Mouse (Mus musculus): ENCODE results near the gene Arhgef3. TPM values are rescaled to one million over a fixed set of nuclear protein-coding genes. Genes with fewer than 3 reads are reported as not detected.
A peak's percentile ranks its signal among the peaks of the same experiment; 100 is the strongest.

The Arhgef3 gene
- total and polyA plus RNA-seq, 2 experiments from 2014 or later, result 16.8 to 19.8 TPM

DNA sequence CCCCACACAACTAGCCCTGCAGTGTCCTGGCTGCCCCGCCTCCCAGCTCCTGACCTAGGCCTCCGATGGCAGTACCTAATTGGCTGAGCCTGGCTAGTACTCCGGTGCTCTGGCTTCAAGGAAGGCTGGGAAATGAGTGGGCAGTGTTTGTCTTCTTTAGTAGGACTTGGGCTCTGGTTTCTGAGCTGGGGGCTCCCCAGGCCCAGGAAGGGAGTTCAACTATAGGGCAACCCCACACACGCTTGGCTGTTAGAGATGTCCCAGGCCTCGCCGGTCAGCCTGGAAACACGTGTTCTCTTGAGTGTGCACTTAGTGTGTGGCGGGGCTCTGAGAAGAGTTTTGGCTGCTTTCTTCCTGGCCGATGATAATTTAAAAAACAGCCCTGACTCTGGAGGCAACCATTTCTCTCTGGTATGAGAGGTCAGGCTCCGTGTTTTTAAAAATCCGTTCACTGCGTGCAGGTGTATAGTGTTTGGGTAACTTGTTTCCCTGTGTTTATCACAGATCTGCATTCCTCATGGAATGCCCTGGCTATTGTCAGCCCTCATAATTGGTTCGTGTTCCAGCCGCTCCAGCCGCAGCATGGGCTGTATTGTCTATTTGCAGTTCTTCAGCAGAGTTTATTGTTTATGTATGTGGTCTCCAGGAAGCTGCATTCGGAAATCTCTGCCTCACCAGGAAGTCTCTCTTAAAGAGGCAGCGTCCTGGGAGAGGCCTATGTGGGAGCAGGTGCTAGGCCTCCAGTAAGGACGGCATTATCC is 115.7 kb downstream of the Arhgef3 start:
- ATAC-seq, result peak; percentile 43; the same call in 1 of the 2 replicates
- Histone ChIP-seq H3K4me3 (ENCODE audit: low read length) (no peak overlapping the region), H3K9me3 (ENCODE audit: low read length) (no peaks in the 10 kb centered on the region), H3K9ac (replicated peaks; ENCODE audit: low read length) (no peak overlapping the region), H3K4me2 (ENCODE audit: low read depth, low read length) (no peak overlapping the region), H3K4me1 (ENCODE audit: insufficient read depth, low read length) (no peaks in the 10 kb centered on the region), H3K36me3 (ENCODE audit: insufficient read depth, low read length) (no peaks in the 10 kb centered on the region), H3K27ac (peak overlapping the region; percentile 8), H3K27me3 (ENCODE audit: insufficient read depth, low read length) (no peaks in the 10 kb centered on the region)
- 28% methylated on average over 18 of the region's 18 CpGs for WGBS
- DNase-seq (ENCODE audit: low spot score), result peak; percentile 8
- no peak for TF ChIP-seq CTCF (IDR thresholded peaks at IDR 0.05; ENCODE audit: low read depth)

DNA sequence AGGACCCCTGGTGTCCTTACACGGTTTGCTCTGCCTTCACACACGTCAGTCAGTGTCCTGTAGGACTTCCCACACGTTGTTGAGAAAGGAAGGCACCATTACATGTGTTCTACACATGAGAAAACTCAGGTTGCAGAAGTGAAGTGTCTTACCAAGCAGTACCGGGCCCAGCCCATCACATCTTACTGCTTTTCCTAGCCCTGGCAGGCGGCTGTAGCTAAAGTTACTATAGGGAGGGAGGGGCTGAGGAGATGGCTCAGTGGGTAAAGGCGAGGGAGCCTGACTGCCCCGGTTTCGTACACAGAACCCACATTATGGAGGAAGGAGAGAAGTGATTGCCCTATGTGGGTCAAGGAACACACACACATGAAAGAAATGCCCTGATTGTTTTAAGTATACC is 116.8 kb downstream of the Arhgef3 start:
- no peaks in the 10 kb centered on the region for H3K27me3 ChIP-seq (ENCODE audit: insufficient read depth, low read length)
- H3K4me3 ChIP-seq (ENCODE audit: low read length), result no peak overlapping the region
- no peaks in the 10 kb centered on the region for H3K36me3 ChIP-seq (ENCODE audit: insufficient read depth, low read length)
- TF ChIP-seq CTCF (IDR thresholded peaks at IDR 0.05; ENCODE audit: low read depth), result no peak
- no peak for ATAC-seq
- H3K27ac ChIP-seq, result no peak overlapping the region
- DNase-seq (ENCODE audit: low spot score), result no peak
- no peak overlapping the region for H3K4me2 ChIP-seq (ENCODE audit: low read depth, low read length)
- WGBS, result 82% methylated on average over 8 of the region's 8 CpGs
- H3K9me3 ChIP-seq (ENCODE audit: low read length), result no peaks in the 10 kb centered on the region
- no peak overlapping the region for H3K9ac ChIP-seq (replicated peaks; ENCODE audit: low read length)
- H3K4me1 ChIP-seq (ENCODE audit: insufficient read depth, low read length), result no peaks in the 10 kb centered on the region

DNA sequence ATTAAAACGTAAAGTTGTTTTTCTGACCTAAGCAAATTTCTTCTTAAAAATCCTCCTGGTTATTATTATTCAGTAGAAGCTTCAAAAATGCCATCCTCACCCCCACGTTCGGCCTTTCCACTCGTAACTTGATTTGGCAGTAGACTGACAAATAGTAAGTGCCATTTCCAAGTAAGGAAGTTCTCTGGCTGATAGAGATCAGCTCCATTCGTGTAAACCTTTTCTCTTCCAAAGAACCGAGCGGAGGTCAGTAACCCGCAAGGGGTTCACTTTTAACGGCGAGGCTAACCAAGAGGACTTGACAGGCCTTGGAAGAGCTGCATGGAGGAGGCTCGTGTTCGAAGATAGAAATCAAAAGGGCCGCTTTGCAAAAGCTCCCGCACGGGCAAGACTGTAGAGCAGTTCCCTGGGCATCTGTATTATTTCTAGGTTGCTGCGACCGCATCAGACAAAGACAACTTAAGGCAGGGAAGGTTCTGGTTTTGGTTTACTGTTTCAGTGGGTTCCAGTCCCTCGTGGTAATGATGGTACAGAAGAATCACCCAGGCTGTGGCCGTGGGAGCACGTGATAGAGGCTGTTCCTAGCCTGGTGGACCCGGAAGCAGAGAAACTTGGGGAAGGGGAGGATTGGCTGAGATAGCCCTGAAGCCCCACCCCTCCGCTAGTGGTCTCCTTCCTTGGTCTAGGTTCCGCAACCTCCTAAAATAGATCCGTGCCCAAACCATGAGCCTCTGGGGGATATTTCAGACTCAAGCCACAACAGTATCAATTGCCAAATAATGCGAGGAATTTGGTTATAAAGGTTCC is 117.5 kb downstream of the Arhgef3 start:
- ATAC-seq (no peak), DNase-seq (ENCODE audit: low spot score) (no peak)
- H3K27me3 ChIP-seq (ENCODE audit: insufficient read depth, low read length), result no peaks in the 10 kb centered on the region
- no peaks in the 10 kb centered on the region for H3K9me3 ChIP-seq (ENCODE audit: low read length)
- no peak overlapping the region for H3K4me2 ChIP-seq (ENCODE audit: low read depth, low read length)
- no peaks in the 10 kb centered on the region for H3K4me1 ChIP-seq (ENCODE audit: insufficient read depth, low read length)
- H3K4me3 ChIP-seq (ENCODE audit: low read length), result no peak overlapping the region
- 90% methylated on average over 25 of the region's 25 CpGs for WGBS
- TF ChIP-seq CTCF (IDR thresholded peaks at IDR 0.05; ENCODE audit: low read depth), result no peak
- no peaks in the 10 kb centered on the region for H3K36me3 ChIP-seq (ENCODE audit: insufficient read depth, low read length)
- H3K27ac ChIP-seq, result no peak overlapping the region
- no peak overlapping the region for H3K9ac ChIP-seq (replicated peaks; ENCODE audit: low read length)

DNA sequence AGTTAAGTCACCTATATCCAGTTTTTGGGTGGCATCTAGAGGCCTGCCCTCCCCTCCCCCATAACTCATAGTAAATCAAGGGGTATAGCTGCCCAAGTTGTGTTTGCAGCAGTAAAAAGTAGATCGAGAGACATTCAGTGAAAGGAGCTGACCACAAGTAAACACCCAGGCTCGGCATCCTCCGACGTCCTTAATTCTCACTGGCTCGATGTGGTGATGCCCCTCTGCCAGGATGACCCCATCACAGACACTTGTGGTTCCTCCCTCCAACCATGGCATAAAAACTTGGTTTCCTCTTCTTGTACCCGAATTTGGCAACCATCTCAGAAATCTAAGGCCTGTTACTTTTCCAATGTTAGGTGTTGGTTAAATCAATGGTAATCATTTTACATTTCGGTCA is 118.4 kb downstream of the Arhgef3 start:
- Histone ChIP-seq H3K27me3 (ENCODE audit: insufficient read depth, low read length) (no peaks in the 10 kb centered on the region), H3K4me3 (ENCODE audit: low read length) (no peak overlapping the region), H3K9ac (replicated peaks; ENCODE audit: low read length) (no peak overlapping the region), H3K27ac (no peak overlapping the region), H3K9me3 (ENCODE audit: low read length) (no peaks in the 10 kb centered on the region), H3K4me2 (ENCODE audit: low read depth, low read length) (no peak overlapping the region), H3K4me1 (ENCODE audit: insufficient read depth, low read length) (peaks cover 7% of the 10 kb centered on the region; the same call in 1 of the 2 replicates), H3K36me3 (ENCODE audit: insufficient read depth, low read length) (no peaks in the 10 kb centered on the region)
- WGBS, result 92% methylated on average over 7 of the region's 7 CpGs
- no peak for TF ChIP-seq CTCF (IDR thresholded peaks at IDR 0.05; ENCODE audit: low read depth)
- ATAC-seq, result no peak
- no peak for DNase-seq (ENCODE audit: low spot score)

DNA sequence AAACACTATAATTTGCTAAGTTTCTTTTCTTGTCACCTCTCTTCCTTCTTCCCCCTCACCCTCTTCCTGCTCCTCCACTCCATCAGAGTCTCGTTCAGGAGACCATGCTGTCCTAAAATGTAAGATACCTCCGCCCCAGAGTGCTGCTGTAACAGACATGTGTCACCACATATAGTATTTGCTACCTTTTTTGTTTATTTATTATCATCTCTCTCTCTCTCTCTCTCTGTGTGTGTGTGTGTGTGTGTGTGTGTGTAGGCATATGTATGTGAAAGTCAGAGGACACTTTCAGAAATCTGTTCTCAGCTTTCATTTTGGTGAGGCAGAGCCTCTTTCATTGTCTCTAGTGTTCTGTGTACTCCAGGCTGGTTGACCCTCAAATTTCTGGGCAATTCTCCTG is 119.0 kb downstream of the Arhgef3 start:
- H3K36me3 ChIP-seq (ENCODE audit: insufficient read depth, low read length), result no peaks in the 10 kb centered on the region
- no peak for TF ChIP-seq CTCF (IDR thresholded peaks at IDR 0.05; ENCODE audit: low read depth)
- DNase-seq (ENCODE audit: low spot score) (no peak), ATAC-seq (no peak)
- no peak overlapping the region for H3K4me3 ChIP-seq (ENCODE audit: low read length)
- WGBS, result 89% methylated on average over 2 of the region's 2 CpGs
- no peak overlapping the region for H3K9ac ChIP-seq (replicated peaks; ENCODE audit: low read length)
- no peak overlapping the region for H3K4me2 ChIP-seq (ENCODE audit: low read depth, low read length)
- H3K9me3 ChIP-seq (ENCODE audit: low read length), result no peaks in the 10 kb centered on the region
- no peaks in the 10 kb centered on the region for H3K27me3 ChIP-seq (ENCODE audit: insufficient read depth, low read length)
- peaks cover 7% of the 10 kb centered on the region; the same call in 1 of the 2 replicates for H3K4me1 ChIP-seq (ENCODE audit: insufficient read depth, low read length)
- no peak overlapping the region for H3K27ac ChIP-seq

DNA sequence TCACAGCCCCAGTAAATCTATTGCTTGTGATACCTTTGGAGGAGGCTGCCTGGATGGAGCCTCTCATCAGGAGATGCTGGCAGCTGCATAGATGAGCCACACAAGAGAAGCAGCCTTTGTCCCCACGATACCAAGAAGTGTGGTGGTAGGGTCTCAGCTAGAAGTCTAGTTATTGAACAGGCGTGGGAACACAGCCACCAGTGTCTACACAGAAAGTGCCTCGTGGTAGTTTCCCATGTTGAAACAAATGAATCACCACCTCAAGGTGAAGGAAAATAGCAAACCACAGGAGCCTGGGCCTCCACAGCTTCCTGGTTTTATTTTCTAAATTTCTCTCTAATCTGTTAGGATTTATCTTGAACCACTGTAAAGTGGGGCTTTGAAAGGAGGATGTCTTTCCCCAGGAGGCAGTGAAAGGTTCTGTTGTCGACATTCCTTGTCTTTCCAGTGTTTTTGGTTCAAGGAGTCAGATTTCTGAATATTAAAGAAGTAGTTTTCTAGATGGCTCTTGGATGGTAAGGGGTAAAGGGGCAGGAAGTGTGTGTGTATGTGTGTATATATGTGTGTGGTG is 119.7 kb downstream of the Arhgef3 start:
- no peak overlapping the region for H3K4me2 ChIP-seq (ENCODE audit: low read depth, low read length)

More for the DNA sequence above, 119.7 kb downstream of the Arhgef3 start:
- Histone ChIP-seq H3K27ac (no peak overlapping the region), H3K9me3 (ENCODE audit: low read length) (no peaks in the 10 kb centered on the region), H3K4me3 (ENCODE audit: low read length) (no peak overlapping the region), H3K36me3 (ENCODE audit: insufficient read depth, low read length) (no peaks in the 10 kb centered on the region), H3K4me1 (ENCODE audit: insufficient read depth, low read length) (peaks cover 7% of the 10 kb centered on the region; the same call in 1 of the 2 replicates), H3K27me3 (ENCODE audit: insufficient read depth, low read length) (no peaks in the 10 kb centered on the region), H3K9ac (replicated peaks; ENCODE audit: low read length) (no peak overlapping the region)
- TF ChIP-seq CTCF (IDR thresholded peaks at IDR 0.05; ENCODE audit: low read depth), result no peak
- ATAC-seq, result no peak
- DNase-seq (ENCODE audit: low spot score), result no peak
- WGBS, result 60% methylated on average over 4 of the region's 4 CpGs

Data from hindbrain, postnatal 0 days (tissue).